Mouse (Mus musculus) liver, embryonic 12.5 days (tissue): Measurements from ENCODE around the gene Arhgef7. TPM values are rescaled to one million over a fixed set of nuclear protein-coding genes. Genes with fewer than 3 reads are reported as not detected.

Experiments
- ATAC-seq: fragments of 200-750 bp; cut with Nextera tagmentation; 2 replicates; pipeline ENCODE4 v1.8.0; 2017; ENCODE audit warnings: moderate number of reproducible peaks, mild to moderate bottlenecking, moderate library complexity
- H3K27ac ChIP-seq: fragments of 300-500 bp; sonication (generic); 2 replicates; pipeline ENCODE4 v1.5.1; 2016; ENCODE audit warnings: mild to moderate bottlenecking
- H3K27me3 ChIP-seq: fragments of 300-500 bp; sonication (generic); replicated peaks from 2 replicates; pipeline ENCODE4 v1.6.1; 2016; ENCODE audit warnings: mild to moderate bottlenecking, moderate library complexity
- H3K36me3 ChIP-seq: fragments of 300-500 bp; sonication (generic); 2 replicates; pipeline ENCODE4 v1.6.1; 2016; ENCODE audit warnings: mild to moderate bottlenecking, moderate library complexity
- H3K4me1 ChIP-seq: fragments of 300-500 bp; sonication (generic); 2 replicates; pipeline ENCODE4 v1.6.1; 2016
- H3K4me2 ChIP-seq: fragments of 300-500 bp; sonication (generic); 2 replicates; pipeline ENCODE4 v1.6.1; 2016; ENCODE audit warnings: mild to moderate bottlenecking, moderate library complexity
- H3K4me3 ChIP-seq: fragments of 300-500 bp; sonication (generic); 2 replicates; pipeline ENCODE4 v1.5.1; 2016; ENCODE audit warnings: mild to moderate bottlenecking, moderate library complexity
- H3K9ac ChIP-seq: fragments of 300-500 bp; sonication (generic); 2 replicates; pipeline ENCODE4 v1.6.1; 2016; ENCODE audit warnings: mild to moderate bottlenecking, moderate library complexity
- H3K9me3 ChIP-seq: fragments of 300-500 bp; sonication (generic); replicated peaks from 2 replicates; pipeline ENCODE4 v1.6.1; 2016; ENCODE audit warnings: mild to moderate bottlenecking, moderate library complexity
- WGBS: fragments of 180-500 bp; shearing (Covaris S2); methylation state at CpG from one replicate; pipeline ENCODE4 v1.1.7; 2016; ENCODE audit not compliant: insufficient replicate concordance; 5-methylcytosine and 5-hydroxymethylcytosine counted together
- polyA plus RNA-seq: library from polyadenylated mRNA; unstranded; fragments of >200 nt; fragmentation: Nextera tagmentation; extraction: Ambion mirVana; gene quantifications from 2 replicates; pipeline ENCODE4 v1.2.1, GENCODE M21; 2016

The Arhgef7 gene
- polyA plus RNA-seq, 1 experiment from 2014 or later: 19.5 TPM

GRCm38 (mm10) chr8:11771608-11772007 is 44.1 kb downstream of the Arhgef7 start:
- Histone ChIP-seq H3K27me3 (no peaks in the 10 kb centered on the region), H3K36me3 (peaks cover 16% of the 10 kb centered on the region), H3K4me3 (no peak overlapping the region), H3K4me2 (no peak overlapping the region), H3K9me3 (no peaks in the 10 kb centered on the region), H3K9ac (no peak overlapping the region), H3K4me1 (peaks cover 46% of the 10 kb centered on the region), H3K27ac (no peak overlapping the region)
- 79% methylated on average over 5 of the region's 5 CpGs for WGBS
- no peak for ATAC-seq

- no peaks in the 10 kb centered on the region for H3K27me3 ChIP-seq
- no peak for ATAC-seq
- no peaks in the 10 kb centered on the region for H3K9me3 ChIP-seq
- peak overlapping the region; percentile 56 for H3K27ac ChIP-seq
- peaks cover 64% of the 10 kb centered on the region for H3K4me1 ChIP-seq
- H3K9ac ChIP-seq: 0 out of 2 replicates have a peak overlapping the region, but pooled peaks have one; percentile 2
- WGBS: 37% methylated on average over 17 of the region's 17 CpGs
- H3K4me2 ChIP-seq: no peak overlapping the region
- 0 out of 2 replicates have a peak, but pooled peaks cover 4% of the 10 kb centered on the region for H3K36me3 ChIP-seq
- H3K4me3 ChIP-seq: no peak overlapping the region
Measured at GRCm38 (mm10) chr8:11774195-11775076, 46.9 kb downstream of the Arhgef7 start.

GRCm38 (mm10) chr8:11775889-11776288 is 48.4 kb downstream of the Arhgef7 start:
- H3K36me3 ChIP-seq: 0 out of 2 replicates have a peak, but pooled peaks cover 4% of the 10 kb centered on the region
- WGBS: 3% methylated on average over 7 of the region's 7 CpGs
- H3K27ac ChIP-seq: no peak overlapping the region
- H3K9ac ChIP-seq: no peak overlapping the region
- H3K9me3 ChIP-seq: no peaks in the 10 kb centered on the region
- H3K4me3 ChIP-seq: no peak overlapping the region
- peak; percentile 82 for ATAC-seq
- H3K27me3 ChIP-seq: no peaks in the 10 kb centered on the region
- peak overlapping the region; percentile 25 for H3K4me2 ChIP-seq
- peaks cover 77% of the 10 kb centered on the region for H3K4me1 ChIP-seq

GRCm38 (mm10) chr8:11776451-11777180 is 49.1 kb downstream of the Arhgef7 start:
- no peak overlapping the region for H3K4me2 ChIP-seq
- WGBS: 76% methylated on average over 8 of the region's 8 CpGs
- no peak overlapping the region for H3K4me3 ChIP-seq
- H3K4me1 ChIP-seq: peaks cover 77% of the 10 kb centered on the region
- peaks cover 5% of the 10 kb centered on the region for H3K36me3 ChIP-seq
- no peaks in the 10 kb centered on the region for H3K27me3 ChIP-seq
- no peak overlapping the region for H3K9ac ChIP-seq
- H3K9me3 ChIP-seq: no peaks in the 10 kb centered on the region
- no peak for ATAC-seq
- H3K27ac ChIP-seq: no peak overlapping the region

DNA sequence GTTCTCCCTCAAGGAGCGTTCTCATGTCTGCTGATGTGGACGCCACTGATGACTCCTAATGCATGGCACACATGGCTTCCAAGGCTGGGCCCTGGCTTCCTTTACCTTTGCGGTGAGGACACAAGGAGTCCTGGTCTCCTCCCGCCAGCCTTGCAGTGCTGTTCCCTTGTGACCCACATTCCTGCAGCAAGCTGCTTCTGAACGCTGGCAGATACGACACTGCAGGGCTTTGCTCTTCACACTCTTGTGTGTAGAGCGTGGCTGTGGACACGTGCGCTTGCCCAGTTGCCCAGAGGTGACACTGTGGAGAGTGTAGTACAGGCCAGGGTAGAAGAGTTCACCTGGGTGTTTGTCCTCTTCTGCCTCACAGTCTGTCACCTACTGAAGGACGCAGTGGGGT is 49.7 kb downstream of the Arhgef7 start:
- no peak overlapping the region for H3K4me3 ChIP-seq
- H3K9ac ChIP-seq: no peak overlapping the region
- no peak overlapping the region for H3K4me2 ChIP-seq
- no peaks in the 10 kb centered on the region for H3K9me3 ChIP-seq
- H3K36me3 ChIP-seq: peaks cover 10% of the 10 kb centered on the region
- no peaks in the 10 kb centered on the region for H3K27me3 ChIP-seq
- H3K27ac ChIP-seq: no peak overlapping the region
- WGBS: 70% methylated on average over 10 of the region's 10 CpGs
- no peak for ATAC-seq
- H3K4me1 ChIP-seq: peaks cover 77% of the 10 kb centered on the region

DNA sequence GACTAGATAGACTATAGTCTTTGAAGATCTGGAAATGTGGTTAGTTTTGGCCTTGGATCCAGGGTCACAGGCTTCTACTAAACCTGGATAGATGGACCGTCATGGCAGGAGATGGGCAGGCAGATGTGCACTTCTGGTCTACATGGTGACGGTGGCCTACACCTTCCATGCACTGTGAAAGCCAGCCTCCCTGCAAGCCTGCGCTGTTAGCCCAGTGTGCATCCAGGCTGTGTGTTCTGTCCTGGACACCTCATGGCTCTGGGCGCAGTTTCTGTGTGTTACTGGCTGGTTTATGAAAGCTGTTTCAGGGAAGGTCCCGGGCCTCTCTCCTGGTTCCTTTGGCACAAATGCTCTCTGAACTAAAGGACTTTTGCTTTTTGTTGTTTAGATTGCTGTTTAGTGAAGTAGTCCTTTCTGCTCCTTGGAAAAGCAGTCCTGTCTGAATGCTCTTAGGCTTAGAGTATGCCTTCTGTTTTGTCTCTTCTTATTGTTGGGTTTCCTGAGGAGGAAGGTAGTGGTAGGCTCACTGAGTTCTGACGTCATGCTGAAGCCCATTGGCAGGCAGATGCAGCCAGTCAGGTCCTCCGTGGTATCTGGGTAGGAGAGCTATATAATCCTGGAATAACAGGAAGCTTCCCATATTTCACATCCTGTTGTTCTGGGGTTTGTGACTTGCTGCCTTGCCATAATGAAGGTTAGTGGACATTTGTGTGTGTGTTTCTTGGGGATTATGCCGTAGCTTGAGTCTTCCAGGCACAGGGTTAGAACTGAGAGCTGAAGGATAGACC is 51.3 kb downstream of the Arhgef7 start:
- H3K9me3 ChIP-seq: no peaks in the 10 kb centered on the region
- no peaks in the 10 kb centered on the region for H3K27me3 ChIP-seq
- 66% methylated on average over 8 of the region's 8 CpGs for WGBS
- H3K4me3 ChIP-seq: 0 out of 2 replicates have a peak overlapping the region, but pooled peaks have one; percentile 27
- no peak overlapping the region for H3K9ac ChIP-seq
- H3K4me1 ChIP-seq: peaks cover 63% of the 10 kb centered on the region
- H3K4me2 ChIP-seq: no peak overlapping the region
- ATAC-seq: no peak
- H3K27ac ChIP-seq: peak overlapping the region; percentile 5; the same call in 1 of the 2 replicates
- peaks cover 25% of the 10 kb centered on the region for H3K36me3 ChIP-seq

DNA sequence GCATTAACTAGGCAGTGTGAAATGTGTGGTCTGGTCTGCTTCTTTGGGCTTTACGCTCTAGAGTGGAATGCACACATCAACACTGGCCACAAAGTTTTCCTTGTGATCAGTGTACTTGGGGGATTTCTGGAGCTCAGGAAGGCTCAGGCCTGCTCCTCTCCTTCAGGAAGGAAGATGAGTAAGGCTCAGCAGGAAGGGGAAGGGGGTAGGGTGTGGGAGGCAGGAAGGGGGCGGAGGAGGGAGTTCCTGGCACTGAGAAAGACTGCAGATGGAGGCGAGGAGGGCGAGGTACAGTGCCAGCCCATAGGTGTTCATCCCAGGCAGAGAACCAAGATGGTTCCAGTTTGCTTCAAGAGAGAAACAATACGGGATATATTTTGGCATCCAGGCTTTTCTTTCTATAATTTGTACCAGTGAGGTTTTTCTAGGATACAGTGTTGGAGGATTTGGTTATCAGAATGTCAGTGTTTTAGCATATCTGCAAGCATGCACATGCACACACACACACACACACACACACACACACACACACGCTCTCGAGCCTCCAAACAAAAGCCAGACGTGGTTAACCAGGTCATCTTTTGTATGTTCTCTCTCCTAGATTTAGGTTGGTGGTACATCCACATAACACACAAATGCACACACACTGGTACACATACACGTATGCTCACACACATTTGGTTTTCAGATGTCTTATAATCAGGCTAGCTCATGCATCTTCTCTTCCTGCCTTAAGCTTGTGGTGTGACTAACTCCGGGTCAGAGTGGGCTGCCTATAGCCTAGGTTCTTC is 52.5 kb downstream of the Arhgef7 start:
- no peak for ATAC-seq
- H3K27ac ChIP-seq: peak overlapping the region; percentile 5; the same call in 1 of the 2 replicates
- peaks cover 60% of the 10 kb centered on the region for H3K4me1 ChIP-seq
- no peaks in the 10 kb centered on the region for H3K9me3 ChIP-seq
- no peak overlapping the region; the same call in 1 of the 2 replicates for H3K9ac ChIP-seq
- no peaks in the 10 kb centered on the region for H3K27me3 ChIP-seq
- H3K4me3 ChIP-seq: peak overlapping the region; percentile 27
- H3K36me3 ChIP-seq: peaks cover 33% of the 10 kb centered on the region
- WGBS: 47% methylated on average over 10 of the region's 10 CpGs
- peak overlapping the region; percentile 33 for H3K4me2 ChIP-seq

GRCm38 (mm10) chr8:11780641-11781040 is 53.1 kb downstream of the Arhgef7 start:
- H3K27ac ChIP-seq: no peak overlapping the region
- no peak for ATAC-seq
- peaks cover 57% of the 10 kb centered on the region for H3K4me1 ChIP-seq
- 67% methylated on average over 4 of the region's 4 CpGs for WGBS
- no peaks in the 10 kb centered on the region for H3K27me3 ChIP-seq
- peak overlapping the region; percentile 33; the same call in 1 of the 2 replicates for H3K4me2 ChIP-seq
- no peak overlapping the region for H3K9ac ChIP-seq
- no peaks in the 10 kb centered on the region for H3K9me3 ChIP-seq
- peaks cover 39% of the 10 kb centered on the region for H3K36me3 ChIP-seq
- H3K4me3 ChIP-seq: peak overlapping the region; percentile 27

DNA sequence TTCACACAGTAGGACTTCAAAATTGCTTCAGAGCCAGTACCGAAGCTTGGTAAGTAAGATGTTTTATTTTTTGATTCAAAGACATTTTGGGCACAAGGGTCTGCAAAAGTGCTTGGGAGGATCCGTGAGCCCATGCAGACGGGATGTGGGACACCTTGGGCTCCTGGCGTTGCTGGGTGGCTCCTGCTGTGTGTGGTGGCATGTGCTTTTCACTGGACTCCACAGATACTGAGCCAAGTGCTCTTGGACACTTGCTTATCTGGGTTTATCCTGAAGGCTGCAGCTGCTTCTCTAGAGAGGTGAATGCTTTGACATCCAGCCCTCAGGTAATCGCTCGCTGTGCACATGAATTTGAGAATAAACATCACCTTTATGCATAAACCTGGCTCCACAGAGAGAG is 55.1 kb downstream of the Arhgef7 start:
- ATAC-seq: no peak
- Histone ChIP-seq H3K9ac (no peak overlapping the region), H3K36me3 (peaks cover 52% of the 10 kb centered on the region), H3K4me3 (no peak overlapping the region), H3K9me3 (no peaks in the 10 kb centered on the region), H3K27me3 (no peaks in the 10 kb centered on the region), H3K27ac (no peak overlapping the region), H3K4me1 (peaks cover 37% of the 10 kb centered on the region), H3K4me2 (no peak overlapping the region)
- 79% methylated on average over 6 of the region's 6 CpGs for WGBS

GRCm38 (mm10) chr8:11783861-11784594 is 56.5 kb downstream of the Arhgef7 start:
- 75% methylated on average over 7 of the region's 7 CpGs for WGBS
- peaks cover 56% of the 10 kb centered on the region for H3K36me3 ChIP-seq
- ATAC-seq: no peak

More at GRCm38 (mm10) chr8:11783861-11784594, 56.5 kb downstream of the Arhgef7 start:
- Histone ChIP-seq H3K9me3 (no peaks in the 10 kb centered on the region), H3K27me3 (no peaks in the 10 kb centered on the region), H3K27ac (no peak overlapping the region), H3K9ac (no peak overlapping the region), H3K4me1 (peaks cover 28% of the 10 kb centered on the region), H3K4me2 (no peak overlapping the region), H3K4me3 (no peak overlapping the region)
